In genomic region chr10:96330639-96331487, GRCm38 (mm10) we compare ENCODE assay signal across 24 mouse cellular contexts.
A peak's percentile ranks its signal among the peaks of the same experiment; 100 is the strongest.
DNase-seq lines count a peak whose midpoint lies in the region; ATAC-seq and TF ChIP-seq lines count a peak whose summit lies in the region.
"Had no signal": no experiment of that assay in that cellular context is flagged by ENCODE, and none has a peak within 500 bp of the region (broad histone marks: within the 10 kb centered on the region; RNA-seq: fewer than 3 reads in every experiment).

No protein-coding gene starts in this region.

- DNase-seq in kidney, postnatal 0 days (ENCODE audit: low spot score), result peak; percentile 76
- no peak for DNase-seq in kidney, postnatal 36 days
- DNase-seq in B cell, adult 2 months, result peak; percentile 59 to 60
- no peak for DNase-seq in gastrocnemius, adult 8-10 months (ENCODE audit: low spot score in 2 of 2)
- DNase-seq: adrenal gland, adult 2 months; cerebellum, adult 11 months; cerebellum, postnatal 25 days; gastrocnemius, postnatal 10 days; heart, postnatal 14 days; kidney, adult 8-10 months; left cerebral cortex, postnatal 4 days; lung, postnatal 14 days; retina, postnatal 1 day; thymus, postnatal 25 days had no signal

- H3K4me2 ChIP-seq in kidney, postnatal 0 days (ENCODE audit: low read length), result no peak overlapping the region
- H3K4me2 ChIP-seq in limb, embryonic 12.5 days, result no peak overlapping the region
- no peak overlapping the region for H3K4me2 ChIP-seq in forebrain, embryonic 12.5 days
- H3K4me2 ChIP-seq: forebrain, embryonic 13.5 days; heart, embryonic 11.5 days; hindbrain, embryonic 15.5 days; liver, embryonic 15.5 days; midbrain, embryonic 12.5 days had no signal

- H3K36me3 ChIP-seq in kidney, postnatal 0 days (ENCODE audit: insufficient read depth, low read length), result no peaks in the 10 kb centered on the region
- no peaks in the 10 kb centered on the region for H3K36me3 ChIP-seq in limb, embryonic 12.5 days
- H3K36me3 ChIP-seq in forebrain, embryonic 12.5 days (replicated peaks), result no peaks in the 10 kb centered on the region
- H3K36me3 ChIP-seq: hindbrain, embryonic 15.5 days; liver, embryonic 15.5 days; midbrain, embryonic 12.5 days had no signal

- no peak overlapping the region for H3K9ac ChIP-seq in kidney, postnatal 0 days (ENCODE audit: low read depth, low read length)
- H3K9ac ChIP-seq in limb, embryonic 12.5 days (replicated peaks), result no peak overlapping the region
- H3K9ac ChIP-seq in forebrain, embryonic 12.5 days, result no peak overlapping the region
- H3K9ac ChIP-seq: forebrain, embryonic 13.5 days; hindbrain, embryonic 15.5 days; liver, embryonic 15.5 days; midbrain, embryonic 12.5 days had no signal

- no peak for TF ChIP-seq POLR2A in bone marrow macrophage, adult 2 months (IDR thresholded peaks at IDR 0.05; ENCODE audit: borderline replicate concordance, low read depth, low read length)

- no peak overlapping the region for H3K4me3 ChIP-seq in kidney, postnatal 0 days (replicated peaks; ENCODE audit: low read depth, low read length)
- H3K4me3 ChIP-seq in bone marrow macrophage, adult 2 months (ENCODE audit: insufficient read depth, low read length), result no peak overlapping the region
- no peak overlapping the region for H3K4me3 ChIP-seq in limb, embryonic 12.5 days (replicated peaks)
- no peak overlapping the region for H3K4me3 ChIP-seq in forebrain, embryonic 12.5 days (replicated peaks)
- H3K4me3 ChIP-seq: forebrain, embryonic 13.5 days; hindbrain, embryonic 15.5 days; layer of hippocampus, adult 2 months; liver, embryonic 15.5 days; midbrain, embryonic 12.5 days; myocyte had no signal

- no peak for ATAC-seq in kidney, postnatal 0 days (replicated peaks; ENCODE audit: low FRiP score, low read depth)
- no peak for ATAC-seq in limb, embryonic 12.5 days (ENCODE audit: insufficient number of reproducible peaks, insufficient read depth, low FRiP score, low TSS enrichment, low read depth)
- no peak for ATAC-seq in forebrain, embryonic 12.5 days (ENCODE audit: low FRiP score)
- ATAC-seq: forebrain, embryonic 13.5 days had no signal

- 40% methylated on average over 6 of the region's 6 CpGs for WGBS in kidney, postnatal 0 days
- 57% methylated on average over 6 of the region's 6 CpGs for WGBS in limb, embryonic 12.5 days
- 37% methylated on average over 6 of the region's 6 CpGs for WGBS in forebrain, embryonic 12.5 days

- 0 out of 2 replicates have a peak, but pooled peaks cover 3% of the 10 kb centered on the region for H3K4me1 ChIP-seq in kidney, postnatal 0 days (replicated peaks; ENCODE audit: insufficient read depth, low read length)
- peaks cover 44% of the 10 kb centered on the region for H3K4me1 ChIP-seq in bone marrow macrophage, adult 2 months (ENCODE audit: control insufficient read depth, insufficient read depth, low read length)
- H3K4me1 ChIP-seq in limb, embryonic 12.5 days (replicated peaks), result peaks cover 14% of the 10 kb centered on the region
- no peaks in the 10 kb centered on the region; the same call in 1 of the 2 replicates for H3K4me1 ChIP-seq in forebrain, embryonic 12.5 days
- H3K4me1 ChIP-seq: hindbrain, embryonic 15.5 days; liver, embryonic 15.5 days; midbrain, embryonic 12.5 days had no signal

- TF ChIP-seq CTCF in kidney, postnatal 0 days (IDR thresholded peaks at IDR 0.05; ENCODE audit: low read depth), result no peak
- TF ChIP-seq CTCF in bone marrow macrophage, adult 2 months (IDR thresholded peaks at IDR 0.05; ENCODE audit: low read depth, low read length), result no peak

- H3K9me3 ChIP-seq in kidney, postnatal 0 days (replicated peaks; ENCODE audit: low read length), result no peaks in the 10 kb centered on the region
- no peaks in the 10 kb centered on the region for H3K9me3 ChIP-seq in limb, embryonic 12.5 days
- H3K9me3 ChIP-seq in forebrain, embryonic 12.5 days, result no peaks in the 10 kb centered on the region
- H3K9me3 ChIP-seq: forebrain, embryonic 13.5 days; hindbrain, embryonic 15.5 days; liver, embryonic 15.5 days; midbrain, embryonic 12.5 days had no signal

- no peaks in the 10 kb centered on the region for H3K27me3 ChIP-seq in kidney, postnatal 0 days (ENCODE audit: insufficient read depth, low read length)
- no peaks in the 10 kb centered on the region for H3K27me3 ChIP-seq in limb, embryonic 12.5 days
- H3K27me3 ChIP-seq in forebrain, embryonic 12.5 days, result no peaks in the 10 kb centered on the region
- H3K27me3 ChIP-seq: forebrain, embryonic 13.5 days; hindbrain, embryonic 15.5 days; liver, embryonic 15.5 days; midbrain, embryonic 12.5 days had no signal

- no peak overlapping the region for H3K27ac ChIP-seq in kidney, postnatal 0 days
- peak overlapping the region; percentile 99 for H3K27ac ChIP-seq in bone marrow macrophage, adult 2 months (ENCODE audit: insufficient read depth, low read depth, low read length)
- peak overlapping the region; percentile 54 for H3K27ac ChIP-seq in limb, embryonic 12.5 days
- no peak overlapping the region for H3K27ac ChIP-seq in forebrain, embryonic 12.5 days
- H3K27ac ChIP-seq: forebrain, embryonic 13.5 days; hindbrain, embryonic 15.5 days; liver, embryonic 15.5 days; midbrain, embryonic 12.5 days had no signal

Comparison
In these comparisons a context has a peak if more than half of its experiments do, and no peak if none do; other contexts are left out.
1. DNase-seq: peak in kidney, postnatal 0 days (single experiment) and B cell, adult 2 months (2 of 2); none in kidney, postnatal 36 days (0 of 2) and gastrocnemius, adult 8-10 months (0 of 2).
2. H3K27ac ChIP-seq: peak in bone marrow macrophage, adult 2 months (single experiment) and limb, embryonic 12.5 days (single experiment); none in kidney, postnatal 0 days (single experiment) and forebrain, embryonic 12.5 days (single experiment).